Mouse (Mus musculus): ENCODE measurements around the gene Atp1b2. TPM values are rescaled to one million over a fixed set of nuclear protein-coding genes. Genes with fewer than 3 reads are reported as not detected.

Gene Atp1b2
- total and polyA plus RNA-seq, 3 experiments = 13.4 to 136 TPM; not detected in 1

GRCm38 (mm10) chr11:69606832-69607231, 1.1 kb upstream of the Atp1b2 start:
- TF ChIP-seq ZNF384 (IDR thresholded peaks at IDR 0.05; ENCODE audit: low read depth, low read length) (peak; percentile 43; the same call in 1 of the 2 replicates), ELF1 (IDR thresholded peaks at IDR 0.05; ENCODE audit: low read depth, low read length) (no peak), MAX (IDR thresholded peaks at IDR 0.05; ENCODE audit: low read length) (peak; percentile 62), TAL1 (IDR thresholded peaks at IDR 0.05; ENCODE audit: low read length) (no peak), POLR2AphosphoS5 (IDR thresholded peaks at IDR 0.05; ENCODE audit: borderline replicate concordance, low read depth, low read length) (no peak), UBTF (IDR thresholded peaks at IDR 0.05; ENCODE audit: borderline replicate concordance, insufficient read depth, low read depth, low read length) (no peak), ZMIZ1 (IDR thresholded peaks at IDR 0.05; ENCODE audit: low read depth, low read length) (no peak), MXI1 (IDR thresholded peaks at IDR 0.05; ENCODE audit: low read depth, low read length) (0 out of 2 replicates have a peak, but pooled peaks have one; percentile 18), MYC (IDR thresholded peaks at IDR 0.05; ENCODE audit: low read depth, low read length) (peak; percentile 78), USF2 (IDR thresholded peaks at IDR 0.05; ENCODE audit: borderline replicate concordance in 1 of 2, insufficient read depth in 1 of 2, low read depth in 1 of 2, low read length in 2 of 2) (no peak), MAZ (IDR thresholded peaks at IDR 0.05; ENCODE audit: low read depth, low read length) (no peak), MEF2A (IDR thresholded peaks at IDR 0.05; ENCODE audit: extremely low read depth, insufficient replicate concordance, low read depth, low read length, poor library complexity, severe bottlenecking) (no peak)
- DNase-seq (ENCODE audit: low read depth, low spot score) = peak; percentile 48
- Histone ChIP-seq H3K79me2 (ENCODE audit: control insufficient read depth, insufficient read depth, low read length, poor library complexity) (peaks cover 6% of the 10 kb centered on the region), H3K4me3 (ENCODE audit: control insufficient read depth in 1 of 2, insufficient read depth in 1 of 2, low read depth in 2 of 2, low read length in 2 of 2) (no peak overlapping the region; a peak in 1 of 4 replicates), H3K27me3 (ENCODE audit: control insufficient read depth in 1 of 2, insufficient read depth in 2 of 2, low read length in 2 of 2) (no peaks in the 10 kb centered on the region), H3K27ac (ENCODE audit: control insufficient read depth, low read depth, low read length) (0 out of 2 replicates have a peak overlapping the region, but pooled peaks have one; percentile 11), H3K36me3 (ENCODE audit: control insufficient read depth in 1 of 2, insufficient read depth in 2 of 2, low read length in 2 of 2) (peaks cover 0 to 39% of the 10 kb centered on the region in 2 experiments; a peak in 2 of 4 replicates), H3K9ac (ENCODE audit: control insufficient read depth, low read depth, low read length, poor library complexity, severe bottlenecking) (no peak overlapping the region), H3K4me1 (ENCODE audit: control insufficient read depth in 1 of 2, insufficient read depth in 2 of 2, low read length in 2 of 2) (peaks cover 35 to 58% of the 10 kb centered on the region in 2 experiments), H3K9me3 (replicated peaks; ENCODE audit: insufficient read depth, low read length) (no peaks in the 10 kb centered on the region)

DNA sequence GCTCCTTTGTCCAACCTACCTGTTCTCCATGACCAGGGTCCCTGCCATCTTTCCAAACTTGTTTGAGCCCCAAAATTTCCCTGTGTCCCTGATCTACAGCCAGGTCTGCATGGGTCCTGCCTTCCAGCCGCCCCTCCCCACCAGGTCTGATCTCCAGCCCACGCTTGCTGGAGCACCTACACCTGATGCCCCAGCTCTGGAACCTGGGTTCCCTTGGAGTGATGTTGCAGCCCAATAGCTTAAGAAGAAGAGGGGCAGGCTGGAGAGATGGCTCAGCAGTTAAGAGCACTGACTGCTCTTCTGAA, 701 bp upstream of the Atp1b2 start:
- Histone ChIP-seq H3K27me3 (ENCODE audit: control insufficient read depth in 1 of 2, insufficient read depth in 2 of 2, low read length in 2 of 2) (no peaks in the 10 kb centered on the region), H3K4me3 (ENCODE audit: control insufficient read depth in 1 of 2, insufficient read depth in 1 of 2, low read depth in 2 of 2, low read length in 2 of 2) (peak overlapping the region; percentile 61 to 70), H3K9ac (ENCODE audit: control insufficient read depth, low read depth, low read length, poor library complexity, severe bottlenecking) (peak overlapping the region; percentile 70), H3K27ac (ENCODE audit: control insufficient read depth, low read depth, low read length) (peak overlapping the region; percentile 78), H3K4me1 (ENCODE audit: control insufficient read depth in 1 of 2, insufficient read depth in 2 of 2, low read length in 2 of 2) (peaks cover 39 to 62% of the 10 kb centered on the region in 2 experiments), H3K79me2 (ENCODE audit: control insufficient read depth, insufficient read depth, low read length, poor library complexity) (peaks cover 6% of the 10 kb centered on the region), H3K36me3 (ENCODE audit: control insufficient read depth in 1 of 2, insufficient read depth in 2 of 2, low read length in 2 of 2) (peaks cover 0 to 43% of the 10 kb centered on the region in 2 experiments; a peak in 2 of 4 replicates), H3K9me3 (replicated peaks; ENCODE audit: insufficient read depth, low read length) (no peaks in the 10 kb centered on the region)
- DNase-seq (ENCODE audit: low read depth, low spot score) = no peak
- TF ChIP-seq MYB (IDR thresholded peaks at IDR 0.05; ENCODE audit: low read depth, low read length) = 0 out of 2 replicates have a peak, but pooled peaks have one; percentile 13
- TF ChIP-seq TAL1 (IDR thresholded peaks at IDR 0.05; ENCODE audit: low read length) = no peak
- no peak for TF ChIP-seq POLR2AphosphoS2 (IDR thresholded peaks at IDR 0.05; ENCODE audit: low read length)
- 0 out of 2 replicates have a peak, but pooled peaks have one; percentile 20 for TF ChIP-seq MXI1 (IDR thresholded peaks at IDR 0.05; ENCODE audit: low read depth, low read length)
- TF ChIP-seq CHD2 (IDR thresholded peaks at IDR 0.05; ENCODE audit: low read length) = no peak
- no peak for TF ChIP-seq CTCF (IDR thresholded peaks at IDR 0.05 in 2 of 3, conservative IDR thresholded peaks at IDR 0.05 in 1 of 3; ENCODE audit: control insufficient read depth in 1 of 3, insufficient read depth in 1 of 3, low read depth in 2 of 3, low read length in 3 of 3, poor library complexity in 1 of 3, severe bottlenecking in 1 of 3)
- TF ChIP-seq SMC3 (IDR thresholded peaks at IDR 0.05; ENCODE audit: low read depth, low read length) = no peak
